Mouse (Mus musculus) liver, postnatal 0 days (tissue): Measurements from ENCODE around the gene Kpna1.

Source experiments
- CTCF ChIP-seq: sonication (generic); IDR thresholded peaks from 2 replicates; pipeline ENCODE4 v1.5.1; 2016; ENCODE audit warnings: antibody characterized with exemption, low read depth
- EP300 ChIP-seq: IDR thresholded peaks from 2 replicates; pipeline ENCODE4 v1.6.1; 2016; ENCODE audit warnings: antibody characterized with exemption, low read depth, mild to moderate bottlenecking

GRCm38 (mm10) chr16:36051491-36051890 lies 72.9 kb downstream of the Kpna1 start:
- TF ChIP-seq CTCF (no peak), EP300 (no peak)
